Mouse (Mus musculus) small intestine, adult 2 months (tissue): ENCODE results near the gene Prkar2b. TPM values are rescaled to one million over a fixed set of nuclear protein-coding genes. Genes with fewer than 3 reads are reported as not detected.

Source experiments
- H3K27ac ChIP-seq: fragments of 200-500 bp; 2 replicates; pipeline ENCODE4 v1.5.1; 2012; ENCODE audit warnings: low read depth, low read length, control low read depth, inconsistent platforms; ENCODE audit not compliant: insufficient read depth
- H3K27me3 ChIP-seq: fragments of 200-500 bp; 2 replicates; pipeline ENCODE4 v1.6.1; 2012; ENCODE audit warnings: mild to moderate bottlenecking, moderate library complexity, low read length, inconsistent platforms; ENCODE audit not compliant: control insufficient read depth, insufficient read depth
- H3K36me3 ChIP-seq: fragments of 200-500 bp; 2 replicates; pipeline ENCODE4 v1.6.1; 2012; ENCODE audit warnings: mild to moderate bottlenecking, low read length, control low read depth, inconsistent platforms; ENCODE audit not compliant: control insufficient read depth, insufficient read depth
- H3K4me1 ChIP-seq: fragments of 200-500 bp; 2 replicates; pipeline ENCODE4 v1.6.1; 2012; ENCODE audit warnings: low read length, inconsistent platforms, mixed read lengths; ENCODE audit not compliant: control insufficient read depth, insufficient read depth, insufficient read length
- H3K4me3 ChIP-seq: fragments of 200-500 bp; 2 replicates; pipeline ENCODE4 v1.5.1; 2012; ENCODE audit warnings: low read depth, mild to moderate bottlenecking, control low read depth, inconsistent platforms, low read length, moderate library complexity
- CTCF ChIP-seq: fragments of 200-500 bp; IDR thresholded peaks from 2 replicates; pipeline ENCODE4 v1.5.1; 2012; ENCODE audit warnings: low read depth, mild to moderate bottlenecking, control low read depth, inconsistent platforms, low read length, moderate library complexity, mixed read lengths; ENCODE audit not compliant: insufficient replicate concordance, insufficient read length; ENCODE audit errors: extremely low read depth
- POLR2A ChIP-seq: fragments of 200-500 bp; IDR thresholded peaks from 2 replicates; pipeline ENCODE4 v1.6.1; 2012; ENCODE audit warnings: low read depth, mild to moderate bottlenecking, control low read depth, inconsistent platforms, low read length, moderate library complexity
- WGBS: fragments of 180-500 bp; shearing (Covaris S2); methylation state at CpG from one replicate; pipeline ENCODE4 v1.1.7; 2018; 5-methylcytosine and 5-hydroxymethylcytosine counted together
- polyA plus RNA-seq: library from polyadenylated mRNA; depleted of rRNA; stranded (reverse); fragments of >200 nt; gene quantifications from 2 replicates; pipeline ENCODE4 v1.2.3, GENCODE M21; 2012; rRNA removed

The Prkar2b gene
- polyA plus RNA-seq, 1 experiment, result 1.4 TPM

DNA sequence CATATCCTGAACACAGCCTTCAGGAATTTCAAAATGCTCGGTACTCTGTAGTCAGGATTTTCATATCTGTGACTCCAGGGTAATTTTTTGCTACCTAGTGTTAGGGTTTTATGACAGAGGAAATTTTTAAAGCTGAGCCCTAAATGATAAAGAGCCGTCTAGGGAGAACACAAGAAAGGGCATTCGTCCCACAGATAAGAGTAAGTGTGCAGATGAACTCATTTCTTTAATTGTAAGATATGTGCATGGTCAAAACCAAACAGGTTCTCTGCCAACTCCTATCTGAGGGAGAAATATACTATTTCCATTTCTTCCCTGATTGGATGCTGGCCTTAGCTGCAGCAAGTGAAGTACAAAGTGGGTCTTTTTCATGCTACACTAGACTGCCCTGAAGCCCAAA is 137.0 kb downstream of the Prkar2b start:
- Histone ChIP-seq H3K4me3 (no peak overlapping the region), H3K36me3 (peaks cover 40% of the 10 kb centered on the region), H3K27ac (no peak overlapping the region), H3K27me3 (no peaks in the 10 kb centered on the region), H3K4me1 (peaks cover 10% of the 10 kb centered on the region; the same call in 1 of the 2 replicates)
- 66% methylated on average over 3 of the region's 3 CpGs for WGBS
- no peak for TF ChIP-seq CTCF
- TF ChIP-seq POLR2A, result no peak

DNA sequence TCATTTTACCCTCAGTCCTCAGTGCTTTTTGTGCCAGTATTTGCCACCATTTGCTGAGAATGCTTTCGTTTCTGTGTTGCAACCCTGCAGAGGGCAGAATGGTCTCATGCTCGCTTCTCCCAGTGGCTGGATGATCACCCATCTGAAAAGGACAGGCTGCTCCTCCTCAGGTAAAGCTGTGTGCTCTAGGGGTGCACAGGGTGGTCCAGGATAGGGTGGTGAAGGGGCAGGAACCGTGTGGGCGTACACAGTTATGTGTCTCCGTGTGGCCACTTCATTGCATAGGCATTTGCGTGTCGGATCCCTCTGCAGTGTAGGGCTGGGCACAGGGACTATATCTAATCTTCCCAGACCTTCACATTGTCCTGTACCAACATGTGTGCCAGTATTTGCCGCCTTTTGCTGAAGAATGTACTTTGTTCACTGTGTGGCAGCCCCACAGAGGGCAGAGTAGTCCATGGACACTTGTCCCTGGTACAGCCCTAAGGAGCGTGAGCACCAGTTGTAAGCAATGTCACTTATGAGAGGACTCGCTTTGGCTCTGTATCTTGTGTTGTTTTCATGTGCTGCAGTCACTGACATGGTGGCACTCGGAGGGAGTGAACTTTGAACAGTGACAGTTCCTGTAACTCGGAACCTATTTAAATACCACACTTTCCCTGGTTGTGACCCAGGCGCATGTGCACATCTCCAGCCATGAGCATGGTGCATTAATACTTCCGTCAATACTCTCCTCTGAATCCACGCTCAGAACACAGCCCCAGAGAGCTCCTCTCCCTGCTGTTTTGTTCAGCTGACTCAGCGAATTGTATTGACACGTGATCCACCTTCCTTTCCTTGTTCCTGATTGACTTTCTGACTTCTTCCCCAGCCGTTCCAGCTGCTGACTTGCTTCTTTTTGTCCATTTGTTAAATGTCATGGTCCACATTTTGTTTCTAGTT is 140.4 kb downstream of the Prkar2b start:
- Histone ChIP-seq H3K27me3 (no peaks in the 10 kb centered on the region), H3K4me1 (peaks cover 10% of the 10 kb centered on the region; the same call in 1 of the 2 replicates), H3K27ac (peak overlapping the region; percentile 54), H3K4me3 (no peak overlapping the region), H3K36me3 (peaks cover 19% of the 10 kb centered on the region)
- TF ChIP-seq CTCF, result no peak
- TF ChIP-seq POLR2A, result no peak
- 49% methylated on average over 18 of the region's 18 CpGs for WGBS

DNA sequence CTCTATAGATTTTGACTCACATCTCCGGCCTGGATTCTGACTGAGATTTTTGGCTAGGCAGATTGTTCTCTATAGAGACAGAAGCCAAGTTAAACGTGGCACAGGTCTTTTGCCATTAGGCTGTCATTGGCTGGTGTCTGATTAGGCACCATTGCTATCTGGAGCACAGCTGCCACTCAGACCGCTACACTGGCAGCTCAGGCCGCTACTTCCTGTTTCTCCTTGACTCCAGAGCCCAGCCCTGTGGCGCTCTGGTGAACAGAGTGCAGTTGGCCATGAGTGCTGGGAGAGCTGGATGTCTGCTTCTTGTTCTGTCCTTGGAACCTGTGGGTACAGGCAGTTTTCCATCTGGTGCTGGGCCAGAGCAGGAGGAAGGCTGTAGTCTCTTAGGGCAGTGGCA is 143.9 kb downstream of the Prkar2b start:
- no peak for TF ChIP-seq POLR2A
- TF ChIP-seq CTCF, result no peak
- 50% methylated on average over 5 of the region's 5 CpGs for WGBS
- Histone ChIP-seq H3K36me3 (peaks cover 3% of the 10 kb centered on the region; the same call in 1 of the 2 replicates), H3K4me3 (no peak overlapping the region), H3K4me1 (peaks cover 10% of the 10 kb centered on the region; the same call in 1 of the 2 replicates), H3K27ac (no peak overlapping the region), H3K27me3 (no peaks in the 10 kb centered on the region)

DNA sequence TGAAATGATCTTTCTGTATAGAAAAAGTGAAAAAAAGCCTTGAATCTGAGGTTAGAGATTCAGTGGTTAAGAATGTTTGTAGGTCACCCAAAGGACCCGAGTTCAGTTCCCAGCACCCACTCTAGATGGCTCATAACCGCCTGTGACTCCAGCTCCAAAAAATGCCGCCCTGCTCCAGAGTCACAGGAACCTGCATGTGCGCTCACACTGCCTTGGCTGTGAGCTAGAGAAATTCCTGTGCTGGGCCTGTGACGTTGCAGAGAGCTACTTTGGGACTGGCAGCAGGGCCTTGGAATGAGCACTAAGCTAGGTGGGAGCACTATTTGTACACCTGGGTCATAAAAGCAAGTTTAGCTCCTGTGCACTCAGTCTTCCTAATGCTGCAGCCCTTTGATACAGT is 144.4 kb downstream of the Prkar2b start:
- Histone ChIP-seq H3K36me3 (peaks cover 3% of the 10 kb centered on the region; the same call in 1 of the 2 replicates), H3K27ac (no peak overlapping the region), H3K4me3 (no peak overlapping the region), H3K27me3 (no peaks in the 10 kb centered on the region), H3K4me1 (peaks cover 10% of the 10 kb centered on the region; the same call in 1 of the 2 replicates)
- WGBS, result 92% methylated on average over 5 of the region's 5 CpGs
- TF ChIP-seq POLR2A (no peak), CTCF (no peak)

DNA sequence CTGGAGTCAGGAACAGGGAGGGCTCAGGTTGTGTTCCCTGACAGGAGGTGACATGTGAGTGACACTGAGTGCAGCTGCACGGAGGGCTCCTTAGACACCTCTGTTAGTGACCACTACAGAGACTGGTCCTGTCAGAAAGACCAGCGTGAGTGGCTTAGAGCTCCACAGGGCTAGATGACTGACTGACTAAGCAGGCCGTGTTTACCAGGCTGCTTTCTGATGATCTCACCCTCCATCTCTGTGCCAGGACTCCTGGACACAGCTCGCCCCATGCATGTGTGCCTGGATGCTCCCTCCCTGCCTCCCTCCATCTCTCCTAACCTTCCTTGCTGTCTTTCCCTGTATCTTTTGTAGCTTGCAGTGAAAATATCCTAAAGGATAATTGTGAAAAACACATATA is 147.5 kb downstream of the Prkar2b start:
- TF ChIP-seq POLR2A, result no peak
- TF ChIP-seq CTCF, result no peak
- Histone ChIP-seq H3K36me3 (peaks cover 2% of the 10 kb centered on the region; the same call in 1 of the 2 replicates), H3K4me3 (no peak overlapping the region), H3K27me3 (no peaks in the 10 kb centered on the region), H3K4me1 (no peaks in the 10 kb centered on the region), H3K27ac (no peak overlapping the region)
- WGBS, result 73% methylated on average over 4 of the region's 4 CpGs

DNA sequence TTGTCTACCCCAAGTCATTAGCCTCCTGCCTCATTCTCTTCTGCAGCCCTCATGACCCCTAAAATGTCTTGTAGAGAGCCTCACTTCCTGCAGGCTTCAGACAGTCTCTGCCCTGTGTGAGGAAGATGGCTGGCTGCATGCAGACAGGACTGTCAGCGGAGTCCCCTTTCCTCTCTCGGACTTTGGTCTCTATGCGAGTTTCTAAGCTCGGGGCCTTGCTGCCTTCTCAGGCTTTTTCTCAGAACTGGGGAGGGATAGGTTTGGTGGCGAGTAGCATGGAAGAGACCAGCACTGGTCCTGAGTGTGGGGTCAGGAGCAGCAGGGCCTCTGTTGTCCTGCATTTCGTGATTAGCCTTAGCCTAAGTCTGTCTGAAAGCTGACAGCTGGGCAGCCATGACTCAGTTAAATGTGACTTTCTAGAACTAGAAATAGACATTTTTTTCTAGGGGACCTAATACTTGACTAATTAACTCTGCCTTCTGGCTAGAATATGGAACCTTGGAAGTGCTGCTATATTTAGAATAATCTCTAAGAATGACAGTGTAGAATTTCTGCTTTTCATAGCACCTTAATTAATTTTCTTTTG is 148.0 kb downstream of the Prkar2b start:
- no peak overlapping the region for H3K4me3 ChIP-seq
- no peaks in the 10 kb centered on the region for H3K27me3 ChIP-seq
- H3K27ac ChIP-seq, result no peak overlapping the region
- peaks cover 2% of the 10 kb centered on the region; the same call in 1 of the 2 replicates for H3K36me3 ChIP-seq
- H3K4me1 ChIP-seq, result no peaks in the 10 kb centered on the region
- 82% methylated on average over 6 of the region's 6 CpGs for WGBS
- TF ChIP-seq POLR2A (no peak), CTCF (no peak)

Other genes starting within 250 kb of the Prkar2b start
- 22.3 and 53.5 TPM in 2 replicates for gene Hbp1, start 110.8 kb downstream of the Prkar2b start, polyA plus RNA-seq
- 1.9 and 3.4 TPM in 2 replicates for gene Pik3cg, start 147.4 kb upstream of the Prkar2b start, polyA plus RNA-seq